Mouse (Mus musculus): ENCODE data around the gene Olfr1424.
"Not testable (repeated sequence)": the region's sequence is repeated elsewhere in the genome, so short reads cannot be mapped to it uniquely, and the experiment has no call there.

Olfr1424 gene

DNA sequence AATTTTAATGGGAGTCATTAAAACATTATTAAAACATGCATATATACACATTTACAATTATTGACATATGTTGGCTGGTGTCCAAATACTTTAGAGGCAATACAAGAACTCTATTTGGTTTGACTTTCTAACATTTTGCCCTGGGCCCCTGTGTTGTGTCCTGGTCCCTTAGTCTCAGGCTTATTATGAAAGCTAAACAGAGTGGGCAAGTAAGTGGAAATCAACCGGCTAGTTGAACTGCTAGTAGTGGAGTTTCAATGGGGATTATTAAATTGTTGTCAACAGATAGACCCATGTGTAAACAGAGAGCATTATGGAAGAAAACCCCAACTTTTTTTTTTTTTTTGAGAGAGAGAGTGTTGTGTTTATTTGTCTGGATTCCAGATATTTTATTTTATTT is at the start of gene Olfr1424:
Gene Olfr1424, minus strand, starts transcription at position 101 of the 400 bp plus-strand sequence.
- in situ Hi-C loops (cut with MboI; ENCODE audit: low pct_unique_long_range_greater_than_20kb in 1 of 2, low sequenced_read_pairs in 2 of 2, unreplicated experiment in 1 of 2): not testable (repeated sequence)

DNA sequence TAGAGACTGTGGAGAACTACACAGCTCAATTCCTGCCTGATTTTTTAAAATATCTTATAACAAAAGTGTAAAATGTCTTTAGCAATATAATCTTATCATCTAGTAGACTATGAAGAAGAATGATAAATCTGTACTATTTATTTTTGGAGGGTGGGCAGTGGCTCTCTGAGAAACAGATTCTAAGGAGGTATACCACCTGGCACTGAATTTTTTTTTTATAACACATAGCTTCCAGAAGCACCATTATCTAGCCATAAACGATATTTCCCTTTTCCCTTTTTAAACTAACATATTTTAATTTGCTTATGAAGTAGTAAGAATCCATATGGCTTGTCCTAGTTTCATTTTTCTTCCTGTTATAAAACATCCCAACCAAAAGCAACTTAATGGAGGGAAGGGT is 42.1 kb upstream of the Olfr1424 start:
- in situ Hi-C loops (cut with MboI; ENCODE audit: low pct_unique_long_range_greater_than_20kb in 1 of 2, low sequenced_read_pairs in 2 of 2, unreplicated experiment in 1 of 2): no loop called here

DNA sequence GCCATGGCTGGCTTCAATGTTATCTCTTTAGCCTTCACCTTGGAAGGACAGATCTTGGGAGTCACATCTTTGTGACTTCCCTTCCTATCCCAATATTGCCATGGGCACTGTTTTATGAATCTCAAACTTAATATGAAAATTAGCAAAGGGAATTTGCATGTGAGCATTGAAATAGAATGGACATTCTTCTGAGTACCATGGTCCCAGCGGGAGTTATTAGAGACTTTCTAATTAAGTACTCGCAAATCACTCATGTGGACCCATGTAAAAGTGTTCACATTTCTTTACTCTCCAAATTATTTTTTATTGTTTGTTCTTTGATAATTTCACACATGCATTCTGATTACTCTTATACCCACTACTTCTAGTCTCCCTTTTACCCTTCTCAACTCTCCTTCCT is 40.8 kb upstream of the Olfr1424 start, which contains the start of gene Olfr1427:
Gene Olfr1427, minus strand, starts transcription at position 101 of the 400 bp plus-strand sequence.
- in situ Hi-C loops (cut with MboI; ENCODE audit: low pct_unique_long_range_greater_than_20kb in 1 of 2, low sequenced_read_pairs in 2 of 2, unreplicated experiment in 1 of 2): no loop called here

DNA sequence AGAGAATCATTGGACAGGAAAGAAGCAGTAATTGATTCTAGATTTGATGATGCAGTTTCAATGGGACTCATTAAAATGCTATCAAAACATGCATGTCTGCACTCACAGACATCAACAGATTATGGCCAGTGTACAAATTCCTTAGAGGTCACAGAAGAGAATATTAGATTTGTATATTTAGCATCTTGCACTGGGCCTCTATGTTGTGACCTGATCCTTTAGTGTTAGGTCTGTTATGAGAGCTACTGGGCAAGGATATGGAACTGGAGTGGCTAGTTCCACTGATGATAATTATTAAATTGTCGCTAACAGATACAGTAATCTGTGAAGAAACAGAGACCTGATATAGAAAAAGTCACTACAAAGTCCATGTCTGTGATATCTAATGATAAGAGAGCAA is 29.4 kb upstream of the Olfr1424 start, which contains the start of gene Olfr1426:
Gene Olfr1426, minus strand, starts transcription at position 101 of the 400 bp plus-strand sequence.
- in situ Hi-C loops (cut with MboI; ENCODE audit: low pct_unique_long_range_greater_than_20kb in 1 of 2, low sequenced_read_pairs in 2 of 2, unreplicated experiment in 1 of 2): no loop called here

DNA sequence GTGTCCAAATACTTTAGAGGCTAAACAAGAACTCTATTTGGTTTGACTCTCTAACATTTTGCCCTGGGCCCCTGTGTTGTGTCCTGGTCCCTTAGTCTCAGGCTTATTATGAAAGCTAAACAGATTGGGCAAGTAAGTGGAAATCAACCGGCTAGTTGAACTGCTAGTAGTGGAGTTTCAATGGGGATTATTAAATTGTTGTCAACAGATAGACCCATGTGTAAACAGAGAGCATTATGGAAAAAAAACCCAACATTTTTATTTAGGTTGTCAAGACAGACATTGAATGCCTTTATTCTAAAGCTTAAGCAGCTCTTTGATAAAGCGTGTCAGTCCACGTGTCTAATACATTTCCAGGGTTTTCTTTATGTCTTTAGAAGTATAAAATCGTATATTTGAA is 15.1 kb upstream of the Olfr1424 start, which contains the start of gene Olfr1425:
Gene Olfr1425, minus strand, starts transcription at position 101 of the 400 bp plus-strand sequence.
- in situ Hi-C loops (cut with MboI; ENCODE audit: low pct_unique_long_range_greater_than_20kb in 1 of 2, low sequenced_read_pairs in 2 of 2, unreplicated experiment in 1 of 2): not testable (repeated sequence)

DNA sequence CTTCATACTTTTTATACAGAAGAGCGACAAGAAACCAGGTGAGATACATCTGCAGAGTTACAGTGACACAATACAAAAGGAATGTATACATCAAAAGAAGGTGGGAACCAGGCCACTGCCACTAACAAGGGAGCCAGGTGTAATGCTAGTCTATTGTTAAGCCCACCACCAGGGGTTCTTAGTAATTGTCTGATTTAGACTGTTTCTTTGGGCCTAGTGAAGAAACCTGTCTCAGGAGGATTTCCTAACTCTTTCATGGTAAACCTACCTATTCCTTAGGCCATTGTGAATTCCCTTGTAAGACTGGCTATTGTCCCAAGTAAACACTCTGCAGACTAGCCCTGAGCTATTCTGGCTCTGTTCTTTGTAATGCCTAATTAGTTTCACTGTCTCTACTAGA is 7.1 kb upstream of the Olfr1424 start:
- in situ Hi-C loops (cut with MboI; ENCODE audit: low pct_unique_long_range_greater_than_20kb in 1 of 2, low sequenced_read_pairs in 2 of 2, unreplicated experiment in 1 of 2): not testable (repeated sequence)

DNA sequence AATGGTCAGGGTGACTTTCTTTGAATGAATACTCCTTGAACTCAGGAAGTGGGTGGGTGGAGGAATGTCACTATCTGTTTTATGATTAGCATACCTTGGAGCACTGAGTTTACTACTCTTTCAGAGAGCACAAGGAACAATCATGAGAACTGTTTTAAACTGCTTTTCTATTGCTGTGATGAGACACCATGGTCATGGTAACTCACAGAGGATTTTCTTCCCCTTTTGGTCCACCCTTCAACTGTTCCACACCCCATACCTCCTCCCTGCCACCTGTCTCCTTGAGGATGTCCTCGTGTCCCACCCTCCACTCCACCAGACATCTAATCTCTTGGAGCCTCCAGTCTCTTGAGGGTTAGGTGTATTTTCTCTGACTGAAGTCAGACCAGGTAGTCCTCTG is 5.3 kb upstream of the Olfr1424 start:
- in situ Hi-C loops (cut with MboI; ENCODE audit: low pct_unique_long_range_greater_than_20kb in 1 of 2, low sequenced_read_pairs in 2 of 2, unreplicated experiment in 1 of 2): not testable (repeated sequence)

DNA sequence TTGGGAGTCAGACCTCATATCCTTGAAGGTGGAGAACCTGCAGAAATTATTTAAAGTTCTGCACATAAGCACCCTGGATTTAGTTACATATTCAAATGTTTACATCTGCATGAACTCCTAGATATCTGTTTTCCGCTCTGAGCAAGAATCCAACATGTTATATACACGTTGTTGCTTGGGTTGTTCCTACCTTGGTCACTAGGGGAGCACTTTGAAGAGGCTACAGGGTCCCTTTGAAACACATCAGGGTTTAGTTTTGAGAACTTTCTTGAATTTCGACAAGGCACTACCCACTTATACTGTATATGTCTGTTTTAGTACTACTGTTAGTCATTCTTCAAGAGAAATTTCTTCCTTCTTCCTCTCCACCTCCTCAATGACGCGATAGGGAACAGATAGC is 19.3 kb downstream of the Olfr1424 start:
- in situ Hi-C loops (cut with MboI; ENCODE audit: low pct_unique_long_range_greater_than_20kb in 1 of 2, low sequenced_read_pairs in 2 of 2, unreplicated experiment in 1 of 2): no loop called here

DNA sequence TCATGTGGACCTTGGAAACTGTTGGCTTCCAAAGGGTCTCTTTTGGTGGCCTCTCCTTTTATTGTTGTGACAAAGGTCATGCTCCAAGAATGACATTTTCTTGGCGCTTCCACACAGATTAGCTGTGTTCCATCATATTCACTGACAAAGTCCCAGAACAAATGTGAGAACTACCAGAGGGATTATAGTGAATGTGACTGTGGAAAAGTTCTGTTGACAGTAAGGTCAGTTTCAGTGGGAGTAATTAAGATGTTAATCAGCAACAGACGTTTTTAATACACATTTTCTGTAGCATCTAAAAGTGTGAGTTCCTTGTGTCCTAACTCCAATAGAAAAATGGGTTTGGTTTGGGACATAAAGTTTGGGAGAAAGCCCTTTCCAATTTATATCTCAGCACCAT is 21.3 kb downstream of the Olfr1424 start, which contains the start of gene Olfr1423:
Gene Olfr1423, minus strand, starts transcription at position 101 of the 400 bp plus-strand sequence.
- in situ Hi-C loops (cut with MboI; ENCODE audit: low pct_unique_long_range_greater_than_20kb in 1 of 2, low sequenced_read_pairs in 2 of 2, unreplicated experiment in 1 of 2): no loop called here

DNA sequence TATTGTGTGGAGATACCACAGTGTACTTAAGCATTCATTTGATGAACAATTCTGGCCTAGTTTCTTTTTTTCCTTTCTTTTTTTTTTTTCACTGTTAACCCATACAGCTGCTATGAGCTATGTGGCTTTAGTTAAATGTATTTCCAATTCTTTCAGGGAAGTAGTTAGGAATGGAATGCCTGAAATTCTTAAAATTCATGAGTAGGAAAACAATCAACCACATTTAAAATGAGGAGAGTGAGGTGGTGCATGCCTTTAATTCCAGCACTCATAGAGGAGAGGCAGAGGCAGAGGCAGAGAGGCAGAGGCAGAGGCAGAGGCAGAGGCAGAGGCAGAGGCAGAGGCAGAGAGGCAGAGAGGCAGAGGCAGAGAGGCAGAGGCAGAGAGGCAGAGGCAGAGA is 24.8 kb downstream of the Olfr1424 start:
- in situ Hi-C loops (cut with MboI; ENCODE audit: low pct_unique_long_range_greater_than_20kb in 1 of 2, low sequenced_read_pairs in 2 of 2, unreplicated experiment in 1 of 2): no loop called here

DNA sequence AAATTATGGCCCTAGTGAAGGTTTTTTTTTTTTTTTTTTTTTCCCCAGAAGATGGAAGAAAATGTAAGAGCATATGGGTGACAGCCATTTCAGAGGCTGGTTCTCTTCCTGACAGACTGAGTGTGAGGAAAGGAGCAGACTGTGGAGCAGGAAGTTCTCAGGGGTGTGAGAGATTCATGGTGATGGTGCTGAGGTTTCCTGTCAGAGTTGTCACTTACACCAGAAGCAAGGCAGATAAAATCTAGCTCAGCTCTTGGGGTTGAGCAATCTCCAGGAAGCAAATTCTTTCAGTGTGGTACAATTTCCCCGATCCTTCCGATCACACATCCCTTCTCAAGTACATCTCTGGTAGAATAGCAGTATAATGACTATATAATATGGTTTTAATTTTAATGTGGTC is 35.9 kb downstream of the Olfr1424 start:
- in situ Hi-C loops (cut with MboI; ENCODE audit: low pct_unique_long_range_greater_than_20kb in 1 of 2, low sequenced_read_pairs in 2 of 2, unreplicated experiment in 1 of 2): no loop called here

DNA sequence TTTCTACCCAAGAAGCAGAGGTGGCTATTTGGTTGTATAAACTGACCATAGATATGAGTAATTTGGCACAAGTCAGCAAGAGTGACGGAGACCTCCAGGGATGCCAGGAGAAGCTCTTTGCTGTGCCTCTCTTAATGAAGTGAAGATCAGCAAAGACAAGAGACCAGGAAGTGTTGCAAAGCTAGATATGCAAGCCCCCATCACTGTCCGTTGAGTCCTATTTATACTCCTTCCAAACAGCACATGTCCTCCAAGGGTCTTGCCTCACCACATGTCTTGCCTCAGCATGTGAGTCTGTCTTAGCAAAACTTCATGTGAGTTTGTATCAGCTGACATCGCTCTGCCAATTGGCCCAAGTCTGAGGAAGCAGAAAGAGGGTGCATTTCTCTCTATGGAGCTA is 37.1 kb downstream of the Olfr1424 start:
- in situ Hi-C loops (cut with MboI; ENCODE audit: low pct_unique_long_range_greater_than_20kb in 1 of 2, low sequenced_read_pairs in 2 of 2, unreplicated experiment in 1 of 2): no loop called here

DNA sequence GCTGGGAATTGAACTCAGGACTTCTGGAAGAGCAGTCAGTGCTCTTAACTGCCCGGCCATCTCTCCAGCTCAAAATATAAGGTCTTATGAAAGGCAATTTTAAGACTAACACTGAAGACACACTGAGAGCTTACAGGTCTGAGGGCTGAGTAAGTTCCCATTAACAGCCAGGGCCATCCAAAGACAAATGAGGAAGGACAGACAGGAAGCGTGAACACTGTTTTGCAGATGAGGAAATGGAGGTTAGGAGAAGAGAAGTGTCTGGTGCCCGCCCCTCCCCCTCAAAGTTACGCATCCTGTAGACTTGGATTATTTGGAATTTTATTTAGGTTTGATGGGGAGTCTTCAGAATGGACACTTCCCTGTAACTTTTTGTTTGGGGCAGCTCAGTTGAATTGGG is 38.3 kb downstream of the Olfr1424 start:
- in situ Hi-C loops (cut with MboI; ENCODE audit: low pct_unique_long_range_greater_than_20kb in 1 of 2, low sequenced_read_pairs in 2 of 2, unreplicated experiment in 1 of 2): no loop called here

DNA sequence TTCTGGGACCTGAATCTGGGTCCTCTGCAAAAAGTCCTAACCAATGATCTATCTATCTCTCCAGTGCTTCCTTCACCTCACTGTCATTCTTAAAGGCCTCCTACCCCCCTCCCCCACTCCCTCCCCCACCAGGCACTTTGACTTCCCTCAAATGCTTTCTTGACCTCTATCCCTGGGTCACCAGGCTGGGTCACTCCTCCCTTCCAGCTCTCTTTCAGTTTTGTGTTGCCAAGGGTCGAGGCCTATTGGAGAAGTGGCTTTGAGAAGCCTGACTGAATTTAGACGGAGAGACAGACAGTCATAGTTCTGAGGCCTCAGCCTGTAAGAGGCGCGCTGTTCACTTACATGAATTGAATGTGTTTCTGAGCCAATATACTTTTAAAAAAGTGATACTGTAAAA is 46.3 kb downstream of the Olfr1424 start:
- in situ Hi-C loops (cut with MboI; ENCODE audit: low pct_unique_long_range_greater_than_20kb in 1 of 2, low sequenced_read_pairs in 2 of 2, unreplicated experiment in 1 of 2): loop anchor here in 1 of 2 experiments (10.0 kb wide), 1 partner anchor 411 kb away; the partner anchor contains the start of gene Ms4a6d

DNA sequence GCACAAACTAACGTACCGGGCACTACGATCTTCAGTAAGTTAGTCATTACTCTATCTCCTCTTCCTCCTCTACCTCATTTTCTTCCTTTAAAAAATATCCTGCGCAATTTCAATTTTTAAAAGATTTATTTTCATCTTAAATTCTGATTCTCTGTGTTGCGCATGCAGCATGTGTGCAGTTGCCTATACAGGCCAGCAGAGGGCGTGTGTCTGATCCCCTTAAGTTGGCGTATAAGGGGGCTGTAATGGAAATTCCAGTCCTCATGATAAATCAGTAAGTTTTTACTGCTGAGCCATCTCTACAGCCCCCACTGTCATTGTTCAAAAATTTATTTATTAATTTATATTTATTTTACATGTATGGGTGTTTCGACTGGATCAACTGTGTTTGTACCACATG is 46.8 kb downstream of the Olfr1424 start:
- in situ Hi-C loops (cut with MboI; ENCODE audit: low pct_unique_long_range_greater_than_20kb in 1 of 2, low sequenced_read_pairs in 2 of 2, unreplicated experiment in 1 of 2): loop anchor here in 1 of 2 experiments (10.0 kb wide), 1 partner anchor 411 kb away; the partner anchor contains the start of gene Ms4a6d

DNA sequence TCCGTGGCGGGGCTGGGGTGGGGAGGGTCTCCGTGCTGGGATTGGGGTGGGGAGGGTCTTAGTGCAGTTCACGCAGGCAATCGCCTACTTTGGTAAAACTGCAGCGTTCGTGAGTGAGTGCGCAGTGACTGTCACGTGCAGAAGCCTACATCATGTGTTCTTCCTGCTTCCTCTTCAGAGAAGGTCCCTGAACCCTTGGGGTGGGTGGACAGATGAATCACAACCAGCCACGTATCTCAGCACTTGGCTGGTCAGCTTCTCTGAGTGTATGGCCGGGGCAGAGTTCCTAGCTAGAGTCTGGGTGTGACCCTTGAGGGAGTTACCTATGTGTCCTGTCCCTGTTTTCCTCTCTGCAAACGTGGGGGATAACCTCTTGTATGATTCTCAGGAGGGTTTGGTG is 49.3 kb downstream of the Olfr1424 start:
- in situ Hi-C loops (cut with MboI; ENCODE audit: low pct_unique_long_range_greater_than_20kb in 1 of 2, low sequenced_read_pairs in 2 of 2, unreplicated experiment in 1 of 2): loop anchor here in 1 of 2 experiments (10.0 kb wide), 1 partner anchor 408 kb away; the partner anchor contains the start of gene Ms4a6d

DNA sequence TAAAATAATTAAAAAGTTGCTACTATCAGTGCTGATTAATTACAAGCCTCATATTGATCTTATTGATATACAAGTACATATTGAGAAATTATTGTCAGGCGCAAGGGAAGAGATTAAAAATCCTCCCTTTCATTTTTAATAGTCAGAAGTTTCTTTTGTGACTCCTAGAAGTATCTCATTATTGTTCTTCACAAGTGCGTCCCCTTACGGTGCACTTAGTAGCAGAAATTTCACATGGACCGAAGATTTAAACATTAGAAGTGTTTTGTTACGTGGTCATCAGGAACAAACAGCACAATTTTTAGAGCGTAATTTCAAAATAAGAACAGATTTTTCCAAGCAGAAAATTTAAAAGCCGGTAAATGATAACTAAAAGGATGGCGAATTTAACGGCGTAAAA is 49.9 kb downstream of the Olfr1424 start:
- in situ Hi-C loops (cut with MboI; ENCODE audit: low pct_unique_long_range_greater_than_20kb in 1 of 2, low sequenced_read_pairs in 2 of 2, unreplicated experiment in 1 of 2): loop anchor here in 1 of 2 experiments (10.0 kb wide), 1 partner anchor 408 kb away; the partner anchor contains the start of gene Ms4a6d

DNA sequence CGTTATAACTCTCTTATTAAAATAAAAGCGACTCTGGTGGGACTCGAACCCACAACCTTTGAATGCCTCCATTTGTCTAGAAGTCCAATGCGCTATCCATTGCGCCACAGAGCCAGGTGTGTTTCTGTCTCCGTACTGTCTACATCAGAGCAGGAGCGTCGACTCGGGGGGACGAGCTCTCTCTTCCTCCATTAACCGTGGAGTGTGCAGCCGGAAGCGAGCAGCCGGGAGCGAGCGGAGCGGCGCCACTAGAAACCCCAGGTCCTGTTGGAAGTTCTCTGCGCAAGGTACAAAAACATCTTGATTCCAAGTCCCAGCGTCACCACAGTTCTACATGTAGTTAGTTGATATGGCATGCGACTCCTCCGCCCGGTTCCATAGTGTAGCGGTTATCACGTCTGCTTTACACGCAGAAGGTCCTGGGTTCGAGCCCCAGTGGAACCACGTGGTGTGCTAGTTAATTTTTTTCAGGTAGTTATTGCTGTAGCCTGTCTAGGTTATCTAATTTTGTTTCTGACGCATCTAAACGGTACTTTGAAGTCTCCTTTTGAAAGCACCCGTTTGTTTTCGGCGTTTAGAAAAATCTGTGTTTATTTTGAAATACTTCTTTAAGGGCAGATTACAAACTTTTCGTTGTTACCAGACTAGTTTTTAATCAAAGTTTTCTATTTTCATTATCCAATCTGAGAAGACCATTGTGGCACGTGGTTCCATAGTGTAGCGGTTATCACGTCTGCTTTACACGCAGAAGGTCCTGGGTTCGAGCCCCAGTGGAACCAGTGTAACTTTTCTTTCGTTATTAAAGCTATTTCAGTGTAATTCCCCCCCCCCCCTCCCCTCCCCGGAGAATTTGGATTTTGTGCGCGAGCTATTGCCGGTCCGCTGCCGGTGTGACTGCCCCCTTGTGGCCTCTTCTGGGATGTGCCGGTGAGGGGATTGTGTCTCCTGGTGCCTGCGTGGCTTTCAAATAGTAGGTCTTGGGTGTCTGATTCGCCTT is 50.6 kb downstream of the Olfr1424 start:
- in situ Hi-C loops (cut with MboI; ENCODE audit: low pct_unique_long_range_greater_than_20kb in 1 of 2, low sequenced_read_pairs in 2 of 2, unreplicated experiment in 1 of 2): loop anchor here in 1 of 2 experiments (10.0 kb wide), 1 partner anchor 407 kb away; the partner anchor contains the start of gene Ms4a6d

DNA sequence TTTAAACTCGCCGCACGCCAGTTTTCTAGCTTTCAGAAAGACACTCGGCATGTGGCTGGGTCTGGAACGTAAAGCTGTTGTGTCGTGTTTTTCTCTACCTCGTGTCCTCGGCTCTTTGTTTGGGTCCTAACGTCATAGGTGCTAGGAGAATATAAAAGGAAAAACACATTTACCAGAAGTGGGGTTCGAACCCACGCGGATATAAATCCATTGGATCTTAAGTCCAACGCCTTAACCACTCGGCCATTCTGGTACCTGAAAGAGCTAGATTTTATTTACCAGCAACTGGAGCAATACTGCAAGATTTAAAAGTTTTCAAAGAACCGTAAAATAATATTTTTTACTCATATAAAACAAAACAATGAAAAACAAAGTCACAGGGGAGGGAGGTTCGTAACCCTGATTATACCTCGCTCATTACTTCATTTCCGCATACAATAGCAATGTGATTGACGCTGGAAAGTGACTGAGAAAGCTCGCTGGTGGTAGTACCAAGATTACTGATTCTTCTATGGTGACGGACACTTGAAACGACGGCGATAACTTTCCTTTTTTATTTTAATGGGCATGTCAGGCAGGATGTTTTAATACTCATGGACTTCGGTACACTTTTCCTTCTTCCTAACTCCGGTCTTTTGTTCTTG is 51.4 kb downstream of the Olfr1424 start:
- in situ Hi-C loops (cut with MboI; ENCODE audit: low pct_unique_long_range_greater_than_20kb in 1 of 2, low sequenced_read_pairs in 2 of 2, unreplicated experiment in 1 of 2): loop anchor here in 1 of 2 experiments (10.0 kb wide), 1 partner anchor 406 kb away; the partner anchor contains the start of gene Ms4a6d

All from mouse embryonic stem cell (cell line).